Mouse (Mus musculus): ENCODE data around the gene Cnn3. TPM values are rescaled to one million over a fixed set of nuclear protein-coding genes. Genes with fewer than 3 reads are reported as not detected.

The Cnn3 gene
- total RNA-seq, 1 experiment from 2014 or later: 91.2 TPM

Other genes starting within 250 kb of the Cnn3 start
- gene Tmem56, start 143.4 kb upstream of the Cnn3 start, total RNA-seq (2017): 1.4 TPM in 1 of 2 replicates, not detected in the other
- 3.6 and 4.8 TPM in 2 replicates for gene Alg14, start 134.7 kb upstream of the Cnn3 start, total RNA-seq (2017)
- gene Slc44a3, start 105.9 kb downstream of the Cnn3 start, total RNA-seq (2017): 0.25 TPM in 1 of 2 replicates, not detected in the other
- gene 4930432M17Rik, start 244.3 kb downstream of the Cnn3 start, total RNA-seq (2017): not detected in 2 replicates